Mouse (Mus musculus) heart, postnatal 0 days (tissue): Measurements from ENCODE around the gene Tnrc6a.

ENCODE experiments used
- CTCF ChIP-seq: IDR thresholded peaks from 2 replicates; pipeline ENCODE4 v1.5.1; 2016; ENCODE audit warnings: antibody characterized with exemption, control low read depth, low read depth
- EP300 ChIP-seq: IDR thresholded peaks from 2 replicates; pipeline ENCODE4 v1.6.1; 2016; ENCODE audit warnings: antibody characterized with exemption, low read depth

DNA sequence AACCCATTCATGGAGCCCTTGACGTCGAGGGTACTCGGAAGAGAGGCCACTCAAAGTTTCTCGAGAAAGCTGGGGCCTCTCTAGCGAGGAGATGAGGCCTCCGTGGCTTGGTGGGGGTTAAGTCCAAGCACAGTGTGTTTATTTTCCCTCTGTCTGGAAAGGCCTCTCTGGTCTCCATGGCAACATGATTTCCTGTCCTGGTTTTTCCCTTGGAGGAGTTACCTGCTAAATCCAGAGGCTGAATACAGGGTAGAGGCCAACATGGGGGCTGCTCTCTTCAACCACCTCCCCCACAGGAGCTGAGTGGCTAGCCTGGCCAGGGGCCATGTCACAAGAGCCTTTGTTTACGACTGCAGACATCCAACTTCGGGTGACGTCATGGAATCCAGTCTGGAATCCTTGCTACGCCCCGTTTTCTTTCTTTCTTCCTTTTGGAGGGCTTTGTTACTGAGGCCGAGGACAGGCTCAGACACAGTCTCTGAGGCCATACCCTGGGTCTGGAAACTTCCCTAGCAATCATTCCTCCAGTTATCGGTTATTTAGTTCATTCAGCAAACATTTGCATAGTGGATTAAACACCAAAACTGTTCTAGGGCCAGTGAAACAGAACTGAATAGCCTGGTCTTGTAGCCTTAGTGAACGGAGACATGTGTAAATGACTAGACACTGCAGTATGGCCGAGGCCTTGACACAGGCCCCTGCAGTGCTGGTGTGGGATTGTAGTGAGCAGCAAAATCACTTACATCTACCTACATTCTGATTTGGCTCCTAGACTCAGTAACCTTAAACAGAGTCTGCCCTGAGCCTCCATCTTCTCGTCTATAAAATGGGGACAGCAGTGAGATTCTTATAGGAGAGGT, 25.6 kb upstream of the Tnrc6a start:
- TF ChIP-seq CTCF (no peak), EP300 (peak; percentile 96)
